Mouse (Mus musculus) erythroblast, embryonic 14.5 days (primary cell): Measurements from ENCODE around the gene Trim71.

Experiments used
- GATA1 ChIP-seq: IDR thresholded peaks from 2 replicates; pipeline ENCODE4 v1.6.1; 2012; ENCODE audit warnings: low read length, inconsistent platforms, mixed read lengths
- TAL1 ChIP-seq: IDR thresholded peaks from 3 replicates; pipeline ENCODE4 v1.6.1; 2012; ENCODE audit warnings: low read length, inconsistent platforms, mixed read lengths

DNA sequence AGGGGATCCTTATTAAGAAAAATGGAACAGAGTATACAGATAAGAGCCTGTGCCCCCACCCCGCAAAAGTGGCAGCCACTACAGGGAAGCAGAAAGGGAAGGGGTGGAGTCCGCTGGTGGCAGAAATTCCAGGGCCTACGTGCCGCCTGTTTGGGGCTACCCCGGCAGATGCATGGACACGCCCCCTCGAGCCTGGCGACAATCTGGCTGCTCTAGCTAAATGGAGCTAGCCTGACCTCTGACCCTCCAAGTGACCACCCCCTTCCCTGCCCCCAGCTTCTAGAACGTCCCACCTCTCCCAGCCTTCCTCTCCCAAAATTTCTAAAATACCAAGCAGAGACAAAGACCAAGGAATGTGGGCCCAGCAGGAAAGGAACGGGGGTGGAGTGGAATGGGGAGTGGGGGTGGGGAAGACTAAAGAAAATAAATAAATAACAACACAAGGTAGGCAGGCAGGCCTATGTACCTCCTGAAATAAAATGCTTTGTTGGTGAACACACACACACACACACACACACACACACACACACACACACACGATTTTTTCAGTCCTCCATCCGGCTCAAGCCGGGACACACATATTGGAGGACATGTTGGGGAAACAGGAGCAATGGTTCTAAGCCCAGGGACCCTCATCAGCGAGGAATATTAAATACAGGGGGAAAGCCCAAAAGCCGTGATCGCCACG is 36.0 kb downstream of the Trim71 start:
- TF ChIP-seq GATA1 (no peak), TAL1 (no peak)
